Mouse (Mus musculus) thymus, adult 2 months (tissue): ENCODE measurements around the gene Atp6v1g2. TPM values are rescaled to one million over a fixed set of nuclear protein-coding genes. Genes with fewer than 3 reads are reported as not detected.

Source experiments
- DNase-seq: peaks from one replicate; pipeline ENCODE4 v3.0.0; 2021
- H3K27ac ChIP-seq: fragments of 200-500 bp; 2 replicates; pipeline ENCODE4 v1.5.1; 2012; ENCODE audit warnings: low read length, control low read depth; ENCODE audit not compliant: control insufficient read depth, insufficient read depth
- H3K27me3 ChIP-seq: fragments of 200-500 bp; 2 replicates; pipeline ENCODE4 v1.6.1; 2012; ENCODE audit warnings: mild to moderate bottlenecking, low read length, moderate library complexity, mixed read lengths; ENCODE audit not compliant: control insufficient read depth, insufficient read depth
- H3K36me3 ChIP-seq: fragments of 200-500 bp; 2 replicates; pipeline ENCODE4 v1.6.1; 2012; ENCODE audit warnings: mild to moderate bottlenecking, low read length, moderate library complexity; ENCODE audit not compliant: control insufficient read depth, insufficient read depth
- H3K4me1 ChIP-seq: fragments of 200-500 bp; replicated peaks from 2 replicates; pipeline ENCODE4 v1.6.1; 2012; ENCODE audit warnings: low read length; ENCODE audit not compliant: control insufficient read depth, insufficient read depth
- H3K4me3 ChIP-seq: fragments of 200-500 bp; 2 replicates; pipeline ENCODE4 v1.5.1; 2012; ENCODE audit warnings: mild to moderate bottlenecking, low read length, control low read depth, moderate library complexity; ENCODE audit not compliant: control insufficient read depth, insufficient read depth
- CTCF ChIP-seq: fragments of 200-500 bp; IDR thresholded peaks from 2 replicates; pipeline ENCODE4 v1.5.1; 2012; ENCODE audit warnings: mild to moderate bottlenecking, control low read depth, low read length, moderate library complexity, borderline replicate concordance; ENCODE audit not compliant: control insufficient read depth, poor library complexity, insufficient read depth; ENCODE audit errors: extremely low read depth
- POLR2A ChIP-seq: fragments of 200-500 bp; IDR thresholded peaks from 2 replicates; pipeline ENCODE4 v1.6.1; 2012; ENCODE audit warnings: mild to moderate bottlenecking, low read length, control low read depth, moderate library complexity; ENCODE audit not compliant: control insufficient read depth, poor library complexity, insufficient read depth; ENCODE audit errors: extremely low read depth
- WGBS: fragments of 180-500 bp; shearing (Covaris S2); methylation state at CpG from one replicate; pipeline ENCODE4 v1.1.7; 2018; 5-methylcytosine and 5-hydroxymethylcytosine counted together
- polyA plus RNA-seq: library from polyadenylated mRNA; depleted of rRNA; stranded (reverse); fragments of >200 nt; gene quantifications from 2 replicates; pipeline ENCODE4 v1.2.3, GENCODE M21; 2012

Atp6v1g2 gene
- polyA plus RNA-seq, 1 experiment, result 7.9 TPM

DNA sequence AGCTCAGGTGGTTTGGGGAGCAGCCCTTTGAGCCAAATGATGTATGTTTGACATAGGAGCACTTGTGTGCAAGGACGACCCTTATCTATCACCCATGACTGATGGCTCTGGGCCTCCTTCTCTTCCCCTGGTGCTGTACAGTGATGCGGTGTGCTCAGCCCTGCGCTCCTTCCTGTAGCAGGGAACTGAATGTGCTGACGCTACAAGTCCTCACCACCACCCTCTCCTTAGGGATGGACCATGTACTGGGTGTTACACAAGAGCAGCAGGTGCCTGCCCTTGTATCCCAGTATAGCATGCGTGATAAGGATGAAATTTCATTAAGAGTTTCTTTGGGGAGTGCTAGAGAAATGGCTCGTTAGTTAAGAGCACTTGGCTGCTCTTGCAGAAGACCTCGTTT, 13.7 kb downstream of the Atp6v1g2 start:
- Histone ChIP-seq H3K4me3 (no peak overlapping the region), H3K36me3 (peaks cover 87% of the 10 kb centered on the region), H3K27me3 (no peaks in the 10 kb centered on the region), H3K27ac (no peak overlapping the region), H3K4me1 (peaks cover 30% of the 10 kb centered on the region)
- TF ChIP-seq CTCF (no peak), POLR2A (no peak)
- WGBS, result 94% methylated on average over 7 of the region's 7 CpGs
- no peak for DNase-seq

DNA sequence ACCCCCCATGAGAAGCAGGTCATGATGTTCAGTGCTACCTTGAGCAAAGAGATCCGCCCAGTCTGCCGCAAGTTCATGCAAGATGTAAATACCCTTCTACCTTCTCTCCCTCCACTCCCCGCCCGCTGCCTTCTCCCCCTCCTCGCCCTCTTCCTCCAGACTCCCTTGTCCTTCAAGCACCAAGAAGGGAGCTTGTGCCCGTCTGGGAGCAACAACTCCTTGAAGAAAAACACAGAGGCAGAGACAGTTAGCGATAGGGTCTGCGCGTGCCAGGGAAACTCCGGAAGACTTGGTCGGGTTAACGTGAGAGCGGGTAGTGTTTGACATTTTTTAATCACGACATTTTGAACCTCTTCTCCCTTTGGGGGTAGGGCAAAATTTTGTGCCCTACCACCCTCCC, 15.5 kb downstream of the Atp6v1g2 start:
- Histone ChIP-seq H3K36me3 (peaks cover 96% of the 10 kb centered on the region), H3K27me3 (no peaks in the 10 kb centered on the region)
- TF ChIP-seq CTCF, result no peak
- TF ChIP-seq POLR2A, result no peak

DNA sequence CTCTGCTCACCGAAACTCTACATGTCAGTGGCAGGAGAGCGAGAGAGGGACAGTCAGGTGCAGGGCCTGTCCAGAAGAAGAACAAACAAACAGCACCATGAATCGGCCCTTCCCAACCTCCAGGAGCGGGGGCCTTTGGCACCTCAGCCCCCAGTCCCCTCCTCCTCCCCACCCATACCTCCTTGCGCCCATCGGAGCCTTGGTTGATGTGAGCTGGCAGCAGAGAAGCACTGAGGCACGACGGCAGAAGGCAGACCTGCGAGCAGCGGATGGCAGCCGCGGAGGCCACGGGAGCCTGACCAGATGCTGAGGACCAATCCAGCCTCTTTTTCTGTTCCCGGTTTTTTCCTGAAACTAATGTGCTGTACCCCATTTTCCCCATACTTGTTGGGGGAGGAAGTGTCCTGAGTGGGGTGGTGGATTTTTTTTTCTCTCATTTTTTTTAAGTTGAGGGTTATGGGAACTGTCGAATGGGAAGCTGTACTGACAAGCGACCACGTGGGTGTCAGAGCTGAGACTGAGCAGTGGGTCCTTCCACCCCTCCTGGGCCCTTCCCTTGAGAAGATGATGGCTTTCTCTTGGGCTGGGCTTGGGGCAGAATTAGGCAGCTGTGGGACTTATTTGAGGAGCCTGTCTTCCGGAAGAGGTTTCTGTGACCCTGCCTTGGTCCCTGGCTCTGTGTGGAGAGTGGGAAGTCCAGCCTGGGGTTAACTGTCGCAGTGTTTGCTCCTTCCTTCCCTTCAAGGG, 16.2 kb downstream of the Atp6v1g2 start:
- 89% methylated on average over 19 of the region's 19 CpGs for WGBS
- Histone ChIP-seq H3K27ac (no peak overlapping the region), H3K4me1 (peaks cover 14% of the 10 kb centered on the region), H3K27me3 (no peaks in the 10 kb centered on the region), H3K36me3 (peaks cover 90% of the 10 kb centered on the region), H3K4me3 (no peak overlapping the region)
- no peak for DNase-seq
- TF ChIP-seq POLR2A, result no peak
- TF ChIP-seq CTCF, result no peak

More for the DNA sequence above, 15.5 kb downstream of the Atp6v1g2 start:
- DNase-seq, result no peak
- Histone ChIP-seq H3K4me3 (no peak overlapping the region), H3K27ac (no peak overlapping the region), H3K4me1 (peaks cover 19% of the 10 kb centered on the region)
- WGBS, result 93% methylated on average over 14 of the region's 14 CpGs

DNA sequence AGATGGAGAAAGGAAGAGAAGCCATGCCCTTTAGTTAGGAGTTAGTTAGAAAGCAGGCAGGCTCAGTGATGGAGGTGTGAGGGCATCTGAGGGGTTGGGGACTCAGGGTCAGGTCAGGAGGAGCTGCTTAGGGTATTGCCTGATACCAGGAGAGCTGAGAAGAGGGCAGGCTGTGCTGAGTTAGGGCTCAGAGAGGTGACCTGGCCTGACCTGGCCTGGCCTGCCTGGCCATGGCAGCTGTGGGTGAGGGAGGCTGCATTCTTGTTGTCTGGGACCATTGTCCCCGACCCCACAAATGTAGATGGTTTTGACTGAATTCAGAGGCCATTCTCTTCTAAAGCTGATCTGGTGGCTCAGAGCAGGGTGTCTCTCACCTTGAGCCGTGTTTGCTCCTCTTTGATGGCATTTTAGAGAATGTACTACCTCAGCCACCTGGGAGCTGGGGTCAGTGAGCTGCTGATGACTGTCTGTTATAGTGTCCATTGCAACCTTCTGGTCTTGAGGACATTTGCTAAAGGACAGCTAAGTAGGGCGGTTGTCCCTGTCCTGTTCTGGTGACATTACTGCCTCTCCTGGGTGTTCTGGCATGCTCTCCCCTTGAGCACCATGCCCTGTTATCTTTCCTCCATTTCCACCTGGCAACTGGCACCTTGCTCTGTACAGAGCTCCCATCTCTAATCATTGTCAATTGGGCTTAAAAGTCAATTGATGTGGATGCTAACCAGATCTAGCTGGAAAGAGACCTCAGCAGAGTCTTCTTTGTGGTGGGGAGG, 17.1 kb downstream of the Atp6v1g2 start:
- DNase-seq, result no peak
- 95% methylated on average over 3 of the region's 3 CpGs for WGBS
- Histone ChIP-seq H3K4me3 (no peak overlapping the region), H3K27ac (no peak overlapping the region), H3K4me1 (peaks cover 8% of the 10 kb centered on the region), H3K36me3 (peaks cover 81% of the 10 kb centered on the region), H3K27me3 (no peaks in the 10 kb centered on the region)
- TF ChIP-seq POLR2A (no peak), CTCF (no peak)

DNA sequence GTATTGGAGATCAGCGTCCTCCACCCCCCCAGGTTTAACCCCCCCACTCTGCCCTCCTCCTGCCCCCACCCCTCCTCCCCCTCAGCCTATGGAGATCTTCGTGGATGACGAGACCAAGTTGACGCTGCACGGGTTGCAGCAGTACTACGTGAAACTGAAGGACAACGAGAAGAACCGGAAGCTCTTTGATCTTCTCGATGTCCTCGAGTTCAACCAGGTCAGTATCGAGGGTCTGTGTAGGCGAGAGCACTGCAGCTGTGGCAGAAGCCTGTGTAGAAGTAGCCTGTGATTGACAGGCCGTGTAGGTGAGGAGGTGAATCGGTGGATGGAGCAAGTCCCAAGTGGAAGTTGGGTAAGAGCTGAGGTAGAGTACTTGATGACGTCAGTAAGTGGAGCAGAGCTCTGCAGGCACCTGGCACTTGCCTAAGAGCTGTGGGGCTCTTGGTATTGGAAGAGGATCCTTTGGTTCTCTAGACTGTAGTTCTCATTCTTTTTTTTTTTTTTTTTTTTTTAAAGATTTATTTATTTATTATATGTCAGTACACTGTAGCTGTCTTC, 17.8 kb downstream of the Atp6v1g2 start:
- Histone ChIP-seq H3K4me3 (no peak overlapping the region), H3K27me3 (no peaks in the 10 kb centered on the region), H3K27ac (no peak overlapping the region), H3K4me1 (peaks cover 4% of the 10 kb centered on the region), H3K36me3 (peaks cover 74% of the 10 kb centered on the region)
- DNase-seq, result no peak
- TF ChIP-seq POLR2A (no peak), CTCF (no peak)
- WGBS, result 88% methylated on average over 15 of the region's 15 CpGs

DNA sequence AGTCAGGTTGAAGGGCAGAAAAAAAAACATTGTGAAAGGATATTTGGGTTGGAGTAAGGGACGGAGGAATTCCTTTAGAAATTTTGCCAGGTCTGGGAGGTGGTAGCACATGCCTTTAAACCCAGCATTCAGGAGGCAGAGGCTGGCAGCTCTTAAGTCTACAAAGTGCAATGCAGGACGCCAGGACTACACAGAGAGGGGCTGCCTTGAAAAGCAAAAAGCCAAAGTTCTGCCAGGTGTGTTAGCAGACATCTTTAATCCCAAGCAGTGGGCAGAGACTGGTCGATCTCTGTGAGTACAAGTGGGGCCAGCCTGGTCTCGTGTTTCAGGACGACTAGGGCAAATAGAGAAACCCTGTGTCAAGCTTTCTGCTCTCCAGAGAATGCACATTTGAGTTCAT, 18.5 kb downstream of the Atp6v1g2 start:
- H3K36me3 ChIP-seq, result peaks cover 66% of the 10 kb centered on the region
- 94% methylated on average over 5 of the region's 5 CpGs for WGBS
- no peak overlapping the region for H3K4me3 ChIP-seq

DNA sequence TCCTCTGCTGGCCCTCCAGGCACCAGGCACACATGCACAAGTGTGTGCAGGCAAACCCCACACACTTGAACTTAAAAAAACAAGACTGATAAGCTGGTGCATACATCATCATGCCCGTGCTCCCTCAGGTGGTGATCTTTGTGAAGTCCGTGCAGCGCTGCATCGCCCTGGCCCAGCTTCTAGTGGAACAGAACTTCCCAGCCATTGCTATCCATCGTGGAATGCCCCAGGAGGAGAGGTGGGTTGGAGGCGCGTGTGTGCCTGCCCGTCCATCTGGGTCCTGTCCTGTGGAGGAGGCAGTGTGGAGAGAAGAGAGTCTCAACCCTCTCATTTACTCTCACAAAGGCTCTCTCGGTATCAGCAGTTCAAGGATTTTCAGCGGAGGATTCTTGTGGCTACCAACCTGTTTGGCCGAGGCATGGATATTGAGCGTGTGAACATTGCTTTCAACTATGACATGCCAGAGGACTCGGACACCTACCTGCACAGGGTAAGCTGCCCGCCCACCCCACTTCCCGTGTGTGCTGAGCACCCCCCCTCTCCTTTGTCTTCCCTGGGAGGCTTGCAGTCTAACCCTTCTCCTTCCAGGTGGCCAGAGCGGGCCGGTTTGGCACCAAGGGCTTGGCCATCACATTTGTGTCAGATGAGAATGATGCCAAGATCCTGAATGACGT, 19.3 kb downstream of the Atp6v1g2 start:
- Histone ChIP-seq H3K27ac (no peak overlapping the region), H3K4me1 (0 out of 2 replicates have a peak, but pooled peaks cover under 1% of the 10 kb centered on the region), H3K4me3 (no peak overlapping the region), H3K27me3 (no peaks in the 10 kb centered on the region), H3K36me3 (peaks cover 59% of the 10 kb centered on the region)
- WGBS, result 93% methylated on average over 18 of the region's 18 CpGs
- no peak for TF ChIP-seq CTCF
- TF ChIP-seq POLR2A, result no peak
- no peak for DNase-seq

More for the DNA sequence above, 18.5 kb downstream of the Atp6v1g2 start:
- Histone ChIP-seq H3K27ac (no peak overlapping the region), H3K4me1 (no peaks in the 10 kb centered on the region), H3K27me3 (no peaks in the 10 kb centered on the region)
- TF ChIP-seq POLR2A (no peak), CTCF (no peak)
- DNase-seq, result no peak
